Mouse (Mus musculus): ENCODE data around the gene Galk1.

Galk1 gene

DNA sequence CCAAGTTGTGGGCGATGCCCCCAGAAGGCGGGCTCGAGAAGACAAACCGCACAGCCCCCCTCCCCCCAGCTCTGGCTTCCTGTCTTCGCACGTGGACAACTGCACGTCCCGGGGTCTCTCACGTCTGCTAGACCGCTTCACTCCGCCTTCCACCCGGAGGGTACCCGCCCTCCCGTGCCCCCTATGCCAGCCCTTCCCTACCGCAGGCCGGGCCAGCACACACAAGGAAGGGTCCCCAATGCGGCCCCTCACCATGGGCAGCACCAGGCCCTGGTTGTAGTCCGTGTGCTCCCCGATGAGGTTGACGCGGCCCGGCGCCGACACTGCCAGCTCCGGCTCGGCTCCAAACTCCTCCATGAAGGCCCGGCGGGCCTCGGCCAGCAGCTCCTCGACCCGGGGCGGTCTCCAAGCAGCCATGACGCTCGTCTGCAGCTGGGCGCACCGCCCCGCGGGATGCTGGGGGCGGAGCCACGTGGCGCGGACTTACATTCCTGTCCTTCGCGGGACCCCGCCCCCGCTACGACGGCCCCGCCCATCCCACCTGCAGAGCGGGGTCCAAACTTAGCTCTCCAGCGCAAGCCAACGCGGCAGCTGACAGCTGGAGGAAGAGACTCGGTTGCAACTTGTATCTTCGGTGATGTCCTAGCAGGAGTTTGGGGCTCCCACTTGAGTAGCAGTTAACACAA, at the start of gene Galk1:
Gene Galk1, minus strand, starts transcription at position 458 of the 686 bp plus-strand sequence.
- DNase-seq (ENCODE audit: extremely low read depth, low read depth, low spot score), result no peak

DNA sequence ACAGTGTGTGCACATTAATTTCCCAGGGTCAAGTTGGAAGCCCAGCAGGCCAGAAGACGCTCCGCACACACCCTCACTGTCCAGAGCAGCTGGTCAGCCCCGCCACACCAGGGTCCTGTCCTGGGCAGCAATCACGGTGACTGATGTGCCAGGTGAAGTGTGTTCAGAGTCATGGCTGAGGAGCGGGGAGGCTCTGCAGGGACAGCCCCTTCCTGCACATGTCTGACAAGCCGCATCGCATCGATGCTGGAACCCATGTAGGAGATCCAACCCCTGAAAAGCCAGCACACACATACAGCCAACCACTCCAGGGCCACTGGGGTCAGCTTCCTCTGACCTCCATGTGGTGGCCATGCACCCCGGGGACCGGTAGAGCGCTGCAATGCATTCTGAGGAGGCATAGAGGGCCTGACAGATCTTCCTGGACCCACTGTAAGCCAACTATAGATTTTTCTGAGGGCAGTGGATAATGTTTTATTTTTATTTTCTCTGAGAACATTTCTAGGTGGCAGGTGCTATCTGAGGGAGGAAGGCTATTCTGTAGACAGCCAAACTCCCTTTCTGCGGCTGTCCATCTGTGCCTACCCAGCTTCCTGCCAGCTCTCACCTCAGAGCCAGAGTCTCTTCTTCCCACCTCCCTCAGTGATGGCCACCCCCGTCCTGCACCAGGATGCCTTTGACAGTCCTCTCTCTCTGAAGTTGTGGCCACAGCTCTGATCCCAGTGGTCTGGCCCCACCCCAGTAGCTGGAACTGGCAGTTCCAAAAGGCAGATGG, 49.3 kb upstream of the Galk1 start:
- DNase-seq (ENCODE audit: extremely low read depth, low read depth, low spot score), result no peak

DNA sequence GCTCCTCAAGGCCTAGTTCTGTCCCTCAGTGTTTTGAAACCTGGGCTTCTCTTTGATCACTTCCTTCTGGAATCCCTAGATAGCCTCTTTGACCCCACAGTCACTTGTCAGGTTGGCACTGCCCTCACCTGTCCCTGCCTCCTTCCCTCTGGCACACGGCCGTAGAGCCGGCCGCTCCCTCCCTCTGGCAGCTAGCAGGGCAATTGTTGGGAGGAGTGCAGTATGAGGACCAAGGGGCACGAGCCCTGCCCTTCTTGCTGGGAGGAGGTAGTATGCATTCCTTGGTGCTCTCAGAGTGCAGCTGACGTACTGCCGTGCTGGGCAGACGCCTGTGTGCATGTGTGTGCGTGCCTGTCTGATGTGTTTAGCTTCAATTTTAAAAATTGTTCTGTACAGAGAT, 48.1 kb upstream of the Galk1 start:
- no peak for DNase-seq (ENCODE audit: extremely low read depth, low read depth, low spot score)

DNA sequence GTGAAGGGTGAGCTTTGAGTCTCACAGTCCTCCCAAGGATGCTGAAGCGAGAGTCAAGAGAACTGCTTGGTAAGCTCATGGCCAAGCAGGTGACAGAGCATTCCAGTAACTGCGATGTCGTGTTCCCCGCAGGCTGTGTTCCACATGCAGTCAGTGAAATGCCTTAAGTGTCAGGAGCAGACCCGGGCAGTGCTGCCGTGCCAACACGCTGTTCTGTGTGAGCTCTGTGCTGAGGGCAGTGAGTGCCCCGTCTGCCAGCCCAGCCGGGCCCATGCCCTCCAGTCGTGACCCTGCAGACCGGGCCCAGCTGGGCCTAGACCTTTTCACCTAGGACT, 47.1 kb upstream of the Galk1 start:
- no peak for DNase-seq (ENCODE audit: extremely low read depth, low read depth, low spot score)

DNA sequence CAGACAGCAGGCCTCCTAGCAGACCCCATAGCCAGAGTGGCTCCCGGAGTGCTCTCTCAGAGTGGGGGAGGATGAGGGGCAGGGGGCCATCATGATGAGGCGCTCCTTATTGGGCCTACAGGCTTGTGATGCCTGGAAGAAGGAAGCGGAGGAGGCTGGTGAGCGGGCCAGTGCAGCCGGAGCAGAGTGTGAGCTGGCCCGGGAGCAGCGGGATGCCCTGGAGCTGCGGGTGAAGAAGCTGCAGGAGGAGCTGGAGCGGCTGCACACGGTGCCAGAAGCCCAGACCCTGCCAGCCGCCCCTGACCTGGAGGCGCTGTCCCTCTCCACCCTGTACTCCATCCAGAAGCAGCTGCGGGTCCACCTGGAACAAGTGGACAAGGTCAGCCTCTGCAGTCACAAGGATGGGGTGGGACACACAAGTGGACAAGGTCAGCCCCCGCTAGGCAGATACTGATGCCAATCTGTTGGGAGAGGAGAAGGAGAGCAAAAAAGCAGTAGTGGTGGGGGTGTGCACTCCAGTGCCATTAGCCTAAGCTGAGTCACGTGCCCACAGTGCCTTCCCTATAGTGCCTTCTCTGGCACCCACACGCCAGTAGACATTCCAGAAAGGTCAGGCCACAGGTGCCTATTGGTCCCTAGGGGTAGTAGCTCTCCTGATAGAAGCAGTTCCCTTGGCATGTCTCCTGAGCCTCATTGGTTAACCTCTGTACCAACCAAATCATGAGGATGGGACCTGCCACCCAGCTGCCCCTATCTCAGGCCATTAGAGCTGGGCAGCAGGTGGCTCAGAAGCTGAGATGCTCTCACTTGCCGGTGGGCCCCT, 46.6 kb upstream of the Galk1 start:
- no peak for DNase-seq (ENCODE audit: extremely low read depth, low read depth, low spot score)

DNA sequence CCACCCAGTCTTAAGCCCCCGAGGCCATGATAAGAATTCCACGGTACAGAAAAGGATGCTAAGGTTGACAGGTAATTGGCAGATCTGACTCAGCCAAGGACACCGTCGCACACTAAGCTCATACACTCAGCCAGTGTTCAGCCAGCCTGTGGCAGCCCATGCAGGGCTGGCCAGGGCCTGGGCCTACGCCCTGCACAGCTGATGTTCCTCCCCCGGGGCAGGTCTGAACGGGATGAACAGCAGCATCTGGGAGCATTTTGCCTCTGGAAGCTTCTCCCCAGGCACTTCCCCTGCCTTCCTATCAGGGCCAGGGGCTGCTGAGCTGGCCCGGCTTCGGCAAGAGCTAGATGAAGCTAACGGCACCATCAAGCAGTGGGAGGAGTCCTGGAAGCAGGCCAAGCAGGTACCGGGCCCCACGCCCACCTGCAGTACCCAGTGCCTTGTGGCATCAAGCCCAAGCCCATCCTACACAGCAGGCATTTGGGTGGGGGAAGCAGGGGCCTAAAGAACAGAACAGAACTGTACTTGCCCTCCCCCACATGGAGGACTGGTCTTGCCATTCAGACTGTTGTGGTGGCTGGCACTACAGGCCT, 45.6 kb upstream of the Galk1 start:
- no peak for DNase-seq (ENCODE audit: extremely low read depth, low read depth, low spot score)

DNA sequence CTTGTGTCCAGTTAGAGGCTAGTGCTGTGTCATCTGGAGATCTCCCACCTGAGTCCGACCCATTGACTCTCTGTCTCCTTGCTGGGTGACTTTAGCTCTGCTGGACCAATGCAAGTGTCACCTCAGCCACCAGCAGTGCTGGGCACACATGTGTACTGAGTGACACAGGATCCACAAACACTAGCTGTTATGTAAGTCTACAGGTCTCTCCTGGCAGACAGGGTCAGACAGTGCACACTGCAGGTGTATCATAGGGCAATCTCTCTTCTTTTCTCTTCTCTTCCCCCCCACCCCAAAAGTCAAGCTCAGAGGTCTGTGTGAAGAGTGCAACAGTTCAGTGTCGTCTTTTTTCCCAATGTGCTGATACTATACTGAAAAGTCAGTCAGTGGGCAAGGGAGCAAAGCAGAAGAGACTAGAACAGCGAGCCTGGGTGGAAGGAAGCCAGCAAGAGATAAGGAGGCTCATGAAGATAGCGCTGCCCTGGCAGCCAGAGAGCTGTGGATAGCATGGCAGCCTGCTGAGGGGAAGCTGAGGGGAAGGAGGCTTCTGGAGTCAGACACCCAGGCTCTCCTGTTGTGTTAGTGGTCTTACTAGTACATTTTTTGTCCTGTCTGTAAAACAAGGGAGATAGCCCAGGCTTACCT, 44.8 kb upstream of the Galk1 start:
- no peak for DNase-seq (ENCODE audit: extremely low read depth, low read depth, low spot score)

DNA sequence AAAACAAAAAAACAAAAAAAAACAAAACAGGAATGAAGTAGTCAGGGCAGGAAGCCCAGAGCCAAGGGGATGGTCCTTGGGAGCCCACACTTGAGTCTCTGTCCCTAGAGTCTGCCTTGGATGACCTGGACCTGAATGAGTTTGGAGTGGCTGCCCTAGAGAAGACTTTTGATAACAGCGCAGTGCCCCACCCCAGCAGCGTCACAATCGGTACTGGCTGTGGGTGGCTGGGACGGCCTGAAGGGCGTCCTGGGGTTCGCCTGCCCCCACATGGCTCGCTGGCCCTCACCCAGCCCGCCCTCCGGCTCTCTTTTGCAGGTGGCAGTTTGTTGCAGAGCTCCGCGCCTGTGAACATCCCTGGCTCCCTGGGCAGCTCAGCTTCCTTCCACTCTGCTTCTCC, 43.4 kb upstream of the Galk1 start:
- DNase-seq (ENCODE audit: extremely low read depth, low read depth, low spot score), result no peak

DNA sequence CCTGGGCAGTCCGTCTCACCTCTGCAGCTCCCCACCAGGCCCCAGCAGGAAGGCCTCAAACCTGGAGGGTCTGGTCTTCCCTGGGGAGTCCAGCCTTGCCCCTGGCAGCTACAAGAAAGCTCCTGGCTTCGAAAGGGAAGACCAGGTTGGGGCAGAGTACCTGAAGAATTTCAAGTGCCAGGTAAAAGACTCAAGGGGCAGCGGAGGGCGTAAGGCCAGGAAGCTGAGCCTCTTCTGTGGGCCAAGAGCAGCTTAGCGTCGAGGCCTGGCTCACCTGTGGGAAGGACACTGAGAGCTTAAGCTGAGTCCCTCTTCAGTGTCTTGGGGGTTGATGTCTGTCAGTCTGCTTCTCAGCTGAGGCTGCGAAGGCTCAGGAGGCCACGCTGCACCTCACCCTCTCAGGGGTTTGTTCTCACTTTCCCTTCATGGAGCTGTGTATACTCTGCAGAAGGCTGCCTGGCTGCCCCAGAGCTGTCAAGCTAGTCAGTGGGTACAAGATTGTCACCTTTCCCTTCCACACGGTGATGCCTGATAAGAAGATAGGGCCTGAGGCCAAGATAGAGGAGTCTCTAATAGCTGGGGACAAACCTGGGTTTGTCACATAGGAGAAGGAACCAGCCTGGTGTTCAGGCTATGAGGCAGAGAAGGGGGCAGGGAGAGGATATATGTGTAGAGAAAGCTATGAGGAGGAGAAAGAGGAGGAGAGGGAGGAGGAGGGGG, 41.2 kb upstream of the Galk1 start:
- DNase-seq (ENCODE audit: extremely low read depth, low read depth, low spot score), result no peak

DNA sequence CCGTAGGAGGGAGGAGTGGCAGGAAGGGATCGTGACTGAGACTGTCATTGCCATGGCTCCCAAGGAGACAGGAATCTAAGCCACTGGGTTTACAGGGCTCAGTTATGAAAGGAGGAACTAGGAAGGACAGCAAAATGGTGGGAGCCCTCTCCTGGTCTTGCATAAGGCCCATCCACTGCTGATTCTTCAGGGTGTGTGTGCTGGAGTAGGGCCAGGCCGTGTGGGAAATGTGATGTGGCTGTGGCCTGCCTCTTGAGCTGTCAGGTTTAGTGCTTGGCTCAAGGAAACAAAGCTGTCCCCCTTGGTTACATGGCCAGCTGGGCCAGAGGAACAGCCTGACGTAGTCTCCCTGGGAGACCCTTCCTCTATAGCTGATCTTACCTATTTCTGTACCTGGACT, 37.7 kb upstream of the Galk1 start:
- no peak for DNase-seq (ENCODE audit: extremely low read depth, low read depth, low spot score)

DNA sequence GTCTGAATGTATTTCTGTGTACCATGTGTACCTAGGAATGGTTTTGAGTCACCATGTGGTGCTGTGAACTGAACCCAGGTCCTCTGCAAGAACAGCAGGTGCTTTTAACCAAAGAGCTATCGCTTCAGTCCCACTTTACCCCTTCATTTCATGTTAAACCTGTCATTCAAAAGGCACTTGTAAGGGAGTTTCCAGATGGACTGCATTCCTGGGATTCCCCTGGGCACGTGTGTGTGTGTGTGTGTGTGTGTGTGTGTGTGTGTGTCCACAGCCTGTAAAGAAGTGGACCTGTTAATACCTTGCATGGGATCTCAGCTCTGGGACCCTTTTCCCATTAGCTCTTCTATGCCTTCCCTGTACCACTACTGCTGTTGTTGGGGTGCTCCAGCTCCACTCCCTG, 37.1 kb upstream of the Galk1 start:
- DNase-seq (ENCODE audit: extremely low read depth, low read depth, low spot score), result no peak

DNA sequence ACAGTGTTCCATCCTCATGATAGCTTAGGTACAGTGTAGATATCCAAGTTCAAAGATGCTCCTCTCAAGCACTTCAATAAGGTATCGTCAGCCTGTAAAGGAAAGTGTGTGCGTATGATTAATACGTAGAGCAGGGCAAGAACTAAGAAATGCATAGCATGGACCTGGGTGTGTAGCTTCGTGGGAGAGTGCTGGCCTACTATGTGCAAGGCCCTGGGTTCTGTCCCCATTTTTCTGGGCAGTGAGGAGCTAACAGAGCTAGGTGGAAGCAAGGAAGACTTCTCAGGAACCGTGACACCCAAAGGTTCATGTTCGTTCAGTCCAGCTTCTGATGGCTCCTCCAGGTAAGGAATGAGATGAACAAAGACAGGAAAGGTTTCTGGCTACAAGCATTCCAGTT, 32.7 kb upstream of the Galk1 start:
- DNase-seq (ENCODE audit: extremely low read depth, low read depth, low spot score), result no peak

DNA sequence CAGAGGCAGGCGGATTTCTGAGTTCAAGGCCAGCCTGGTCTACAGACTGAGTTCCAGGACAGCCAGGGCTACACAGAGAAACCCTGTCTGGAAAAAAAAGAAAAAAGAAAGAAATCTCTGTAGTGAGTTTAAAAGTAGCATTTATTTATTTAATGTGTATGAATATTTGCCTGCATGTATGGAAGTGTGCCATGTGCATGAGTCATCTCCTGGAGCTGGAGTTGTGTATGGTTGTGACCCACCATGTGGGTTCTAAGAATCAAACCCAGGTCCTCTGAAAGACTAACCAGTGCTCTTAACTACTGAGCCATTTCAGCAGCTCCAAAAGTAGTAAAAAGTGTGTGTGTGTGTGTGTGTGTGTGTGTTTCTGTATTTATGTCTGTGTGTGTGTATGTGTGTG, 30.8 kb upstream of the Galk1 start:
- no peak for DNase-seq (ENCODE audit: extremely low read depth, low read depth, low spot score)

DNA sequence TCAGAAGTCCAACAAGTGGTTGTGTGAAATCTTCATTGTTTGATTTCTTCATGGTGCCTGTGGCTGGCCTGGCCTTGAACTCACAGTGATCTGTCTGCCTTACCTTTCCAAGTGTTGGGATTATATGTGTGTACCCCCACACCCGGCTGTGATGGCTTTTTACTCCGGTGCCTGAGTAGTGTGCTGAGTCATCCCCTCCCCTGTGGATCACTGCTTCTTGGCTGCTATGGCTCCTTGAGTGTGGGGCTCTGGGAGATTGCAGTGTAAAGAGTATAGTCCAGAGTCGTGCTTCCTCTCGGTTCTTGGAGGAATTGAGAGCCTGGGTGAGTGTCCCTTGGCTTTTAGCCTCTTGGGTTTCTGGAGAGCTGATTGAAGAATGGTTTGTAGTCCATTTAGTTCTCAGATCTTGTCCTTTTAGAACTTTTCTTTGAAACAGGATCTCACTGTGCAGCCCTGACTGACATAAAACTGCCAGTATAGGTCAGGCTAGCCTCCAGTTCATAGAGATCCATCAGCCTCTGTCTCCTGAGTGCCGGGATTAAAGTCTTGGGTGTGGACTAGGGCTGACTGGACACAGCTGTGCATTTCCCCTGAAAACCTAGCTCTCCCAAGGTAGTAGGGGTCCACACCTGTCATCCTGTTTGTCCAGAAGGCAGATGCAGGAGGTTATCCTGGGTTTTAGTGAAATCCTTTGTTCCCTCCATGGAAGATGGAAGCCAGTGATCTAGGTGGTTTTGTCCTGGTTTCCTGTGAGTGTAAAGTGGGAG, 30.0 kb upstream of the Galk1 start:
- no peak for DNase-seq (ENCODE audit: extremely low read depth, low read depth, low spot score)

DNA sequence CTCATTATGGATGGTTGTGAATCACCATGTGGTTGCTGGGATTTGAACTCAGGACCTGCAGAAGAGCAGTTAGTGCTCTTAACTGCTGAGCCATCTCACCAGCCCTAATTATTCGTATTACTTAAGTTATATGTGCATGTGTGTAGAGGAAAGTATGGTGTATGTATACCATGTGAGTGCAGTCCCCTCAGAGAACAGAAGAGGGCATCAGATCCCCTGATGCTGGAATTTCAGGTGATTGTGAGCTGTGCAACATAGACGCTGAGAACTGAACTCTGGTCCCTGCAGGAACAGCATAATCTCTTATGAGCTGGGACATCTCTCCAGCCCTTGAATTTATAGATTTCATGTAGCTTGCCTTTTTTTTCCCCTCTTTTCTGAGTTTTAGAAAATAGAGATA, 29.3 kb upstream of the Galk1 start:
- no peak for DNase-seq (ENCODE audit: extremely low read depth, low read depth, low spot score)

DNA sequence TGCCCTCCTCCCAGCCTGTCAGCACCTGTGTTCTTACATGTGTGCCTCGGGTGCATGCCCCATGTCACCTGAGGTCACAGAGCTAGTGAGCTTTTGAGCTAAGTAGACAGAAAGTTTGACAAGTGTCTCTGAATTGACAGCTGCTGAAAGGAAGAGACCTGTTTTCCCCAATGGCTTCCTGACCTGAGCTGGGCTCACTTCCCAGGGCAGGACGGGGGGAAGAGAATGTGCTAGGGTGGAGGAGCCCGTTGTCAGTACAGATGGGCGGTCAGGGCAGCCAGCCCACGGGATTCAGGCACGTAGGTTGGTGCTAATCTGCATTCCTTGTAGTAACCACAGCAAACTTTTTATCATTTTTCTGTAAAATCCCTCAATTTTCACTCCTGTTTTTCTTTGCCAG, 28.1 kb upstream of the Galk1 start:
- DNase-seq (ENCODE audit: extremely low read depth, low read depth, low spot score), result no peak

DNA sequence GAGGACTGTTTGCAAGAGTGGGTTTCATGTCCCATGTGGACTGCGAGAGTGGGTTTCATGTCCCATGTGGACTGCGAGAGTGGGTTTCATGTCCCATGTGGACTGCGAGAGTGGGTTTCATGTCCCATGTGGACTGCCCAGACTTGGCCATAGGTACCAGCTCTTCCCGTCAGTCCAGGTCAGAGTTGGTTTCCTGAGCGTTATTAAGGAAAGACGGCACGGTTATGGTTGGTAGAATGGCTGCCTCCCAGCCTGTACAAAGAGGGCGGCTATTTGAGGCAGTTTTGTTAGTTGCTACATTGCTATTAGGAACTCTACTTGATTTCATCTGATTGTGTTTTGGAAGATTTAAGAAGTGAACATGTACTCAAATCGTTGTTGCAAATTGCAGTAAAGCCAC, 25.3 kb upstream of the Galk1 start:
- no peak for DNase-seq (ENCODE audit: extremely low read depth, low read depth, low spot score)

DNA sequence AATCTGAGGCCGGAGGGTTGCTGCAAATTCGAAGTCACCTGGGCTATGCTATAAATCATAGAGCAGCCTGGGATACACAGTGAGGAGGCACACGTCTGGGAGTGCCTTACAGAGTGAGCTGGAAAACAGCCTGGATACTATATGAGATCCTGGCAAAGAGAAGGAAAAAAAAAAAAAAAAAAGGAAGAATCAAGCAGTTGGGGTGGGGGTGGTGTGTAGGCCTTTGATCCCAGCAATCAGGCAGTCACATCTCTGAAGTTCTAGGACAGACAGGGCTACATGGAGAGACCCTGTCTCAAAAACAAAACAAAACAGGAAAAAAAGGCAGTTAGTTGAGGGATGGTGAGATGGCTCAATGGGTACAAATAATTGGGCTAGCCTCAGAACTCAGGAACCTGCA, 24.2 kb upstream of the Galk1 start:
- DNase-seq (ENCODE audit: extremely low read depth, low read depth, low spot score), result no peak

DNA sequence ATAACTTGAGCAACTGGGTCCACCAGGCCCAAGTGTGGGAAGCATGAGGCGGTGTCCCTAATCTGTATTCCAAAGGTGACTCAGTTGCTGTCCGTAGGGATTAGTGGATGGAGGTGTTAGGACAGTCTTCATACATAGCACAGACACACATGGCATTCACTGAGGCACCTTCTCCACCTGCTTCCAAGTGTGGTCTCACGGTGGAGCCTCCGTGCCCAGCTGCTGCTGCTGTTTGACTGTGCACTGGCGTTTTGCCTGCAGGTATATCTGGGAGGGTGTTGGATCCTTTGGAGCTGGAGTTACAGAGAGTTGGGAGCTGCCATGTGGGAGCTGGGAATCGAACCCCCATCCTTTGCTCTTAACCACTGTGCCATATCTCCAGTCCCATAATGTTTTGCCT, 22.1 kb upstream of the Galk1 start:
- no peak for DNase-seq (ENCODE audit: extremely low read depth, low read depth, low spot score)

Measured in fat pad, adult 2 months (tissue).